Mouse (Mus musculus): ENCODE data around the gene Hnrnpc.

Gene Hnrnpc

DNA sequence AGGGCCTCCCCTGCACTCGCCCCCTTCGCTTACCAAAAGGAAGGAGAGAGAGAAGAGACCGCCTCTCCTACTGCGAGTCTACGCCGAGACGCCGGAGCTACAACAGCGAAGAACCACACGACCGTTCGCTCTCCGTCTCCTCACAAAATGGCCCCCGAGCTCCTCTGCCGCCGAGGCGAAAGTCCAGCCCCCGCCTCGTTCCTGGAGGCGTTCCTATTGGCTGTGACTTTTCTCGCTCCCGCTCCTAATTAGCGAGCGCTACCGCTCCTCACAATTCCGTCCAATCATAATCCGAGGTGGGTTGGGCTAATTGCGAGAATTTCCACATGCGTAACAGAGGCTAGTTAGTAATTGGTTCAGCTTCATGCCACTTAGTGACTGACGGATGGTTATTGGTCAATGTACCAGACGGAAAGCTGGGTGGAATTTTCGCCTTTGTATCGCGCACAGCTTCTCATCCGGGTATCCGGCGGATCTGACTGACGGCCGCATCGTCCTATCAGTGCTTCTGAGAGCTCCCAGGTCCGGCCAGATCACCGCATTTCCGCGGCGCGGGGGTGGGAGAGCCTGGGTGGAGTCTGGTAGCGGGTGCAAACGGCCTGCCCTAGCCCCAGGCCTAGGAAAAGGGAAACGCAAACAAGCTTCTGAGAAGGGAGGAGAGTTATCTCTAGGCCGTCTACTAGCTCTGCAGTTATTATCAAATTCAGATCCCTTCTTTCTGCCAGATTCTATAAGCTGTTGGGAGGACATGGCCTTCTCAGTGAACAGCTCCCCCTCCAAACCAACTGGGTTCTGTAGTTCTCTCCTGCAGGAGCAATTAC lies at the start of gene Hnrnpc:
Gene Hnrnpc (minus strand): TSS at position 173 of the 821 bp plus-strand sequence.
- peak; percentile 100 for DNase-seq (ENCODE audit: low read depth, low spot score)

DNA sequence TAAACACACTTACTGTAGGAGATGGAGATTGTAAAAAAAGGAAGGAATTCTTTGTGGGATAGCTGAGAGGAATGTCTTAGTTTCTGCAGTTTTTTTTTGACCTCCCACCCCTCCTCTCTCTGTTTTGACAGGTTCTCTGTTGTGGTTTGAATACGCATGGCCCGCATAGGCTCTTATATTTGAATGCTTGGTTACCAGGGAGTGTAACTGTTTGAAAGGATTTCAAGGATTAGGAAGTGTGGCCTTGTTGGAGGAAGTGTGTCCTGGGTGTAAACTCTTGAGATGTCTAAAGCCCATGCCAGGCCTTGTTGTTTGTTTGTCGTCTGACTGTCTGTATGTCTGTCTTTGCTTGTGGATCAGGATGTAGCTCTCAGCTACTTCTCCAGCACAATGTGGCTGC lies 48.8 kb upstream of the Hnrnpc start:
- DNase-seq (ENCODE audit: low read depth, low spot score): no peak

DNA sequence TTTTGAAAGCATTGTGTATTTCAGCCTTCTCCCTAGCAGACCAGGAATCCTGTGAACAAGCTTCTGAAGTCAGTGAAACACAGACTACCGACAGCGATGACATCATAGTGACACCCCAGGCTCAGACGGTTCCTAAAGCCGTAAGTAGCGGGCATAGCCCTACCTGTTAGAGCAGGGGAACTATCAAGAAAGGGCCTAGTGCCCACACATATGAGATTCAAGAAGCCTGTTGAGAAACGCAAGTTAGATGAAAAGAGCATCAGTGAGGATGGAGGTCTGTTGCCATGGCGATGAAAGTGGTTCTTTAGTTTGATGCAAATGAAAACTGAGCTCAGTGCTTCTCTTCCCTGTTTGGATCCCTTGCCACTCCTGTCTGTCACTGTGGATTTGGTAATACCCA lies 48.4 kb upstream of the Hnrnpc start:
- no peak for DNase-seq (ENCODE audit: low read depth, low spot score)

DNA sequence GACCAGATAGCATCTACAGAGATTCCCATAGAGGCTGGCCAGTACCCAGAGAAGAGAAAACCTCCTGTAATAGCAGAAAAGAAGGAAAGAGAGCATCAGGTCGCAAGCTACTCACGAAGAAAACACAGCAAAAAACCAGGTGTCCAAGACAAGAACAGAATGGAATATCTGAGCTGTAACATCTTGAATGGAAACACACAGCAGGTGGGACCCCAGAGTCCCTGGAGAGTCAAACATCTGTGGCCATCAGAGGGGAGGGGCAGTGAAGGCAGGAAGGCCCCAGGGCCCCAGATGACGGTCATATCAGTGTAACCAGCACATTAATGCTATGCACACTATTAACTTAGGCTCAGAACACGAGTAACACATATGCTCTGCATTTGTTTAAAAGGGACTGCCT lies 46.1 kb upstream of the Hnrnpc start:
- DNase-seq (ENCODE audit: low read depth, low spot score): no peak

DNA sequence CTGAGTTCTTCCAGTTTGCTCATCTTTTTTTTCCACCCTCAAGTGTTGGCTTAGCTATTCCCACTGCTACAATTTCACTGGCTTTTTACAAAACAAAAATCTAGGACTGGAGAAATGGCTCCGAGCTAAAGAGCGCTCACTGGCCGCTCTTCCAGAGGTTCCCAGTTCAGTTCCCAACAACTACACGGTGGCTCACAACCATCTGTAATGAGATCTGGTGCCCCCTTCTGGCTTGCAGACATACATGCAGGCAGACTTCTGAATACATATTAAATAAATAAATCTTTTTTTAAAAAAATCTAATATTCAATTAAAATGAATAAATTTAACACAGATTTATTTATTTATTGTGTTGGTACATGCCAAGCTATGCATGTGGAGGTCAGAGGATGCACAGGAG lies 42.7 kb upstream of the Hnrnpc start:
- no peak for DNase-seq (ENCODE audit: low read depth, low spot score)

DNA sequence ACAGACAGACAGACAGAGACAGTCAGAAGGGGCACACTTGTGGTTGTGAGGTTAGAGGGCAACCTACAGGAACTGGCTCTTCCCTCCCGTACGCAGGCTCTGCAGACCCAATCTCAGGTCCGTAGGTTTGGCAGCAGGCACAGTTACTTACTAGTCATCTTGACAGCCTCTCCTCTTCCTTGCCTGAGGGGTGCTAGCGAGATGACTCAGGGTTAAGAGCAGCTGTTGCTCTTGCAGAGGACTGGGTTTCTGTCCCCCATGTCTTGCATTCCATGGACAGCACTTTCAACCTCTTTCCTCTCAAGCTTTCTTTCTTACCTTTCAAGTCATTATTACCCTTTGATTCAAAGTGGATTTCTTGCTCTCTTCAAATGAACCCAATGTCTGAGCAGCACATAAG lies 40.3 kb upstream of the Hnrnpc start:
- DNase-seq (ENCODE audit: low read depth, low spot score): no peak

DNA sequence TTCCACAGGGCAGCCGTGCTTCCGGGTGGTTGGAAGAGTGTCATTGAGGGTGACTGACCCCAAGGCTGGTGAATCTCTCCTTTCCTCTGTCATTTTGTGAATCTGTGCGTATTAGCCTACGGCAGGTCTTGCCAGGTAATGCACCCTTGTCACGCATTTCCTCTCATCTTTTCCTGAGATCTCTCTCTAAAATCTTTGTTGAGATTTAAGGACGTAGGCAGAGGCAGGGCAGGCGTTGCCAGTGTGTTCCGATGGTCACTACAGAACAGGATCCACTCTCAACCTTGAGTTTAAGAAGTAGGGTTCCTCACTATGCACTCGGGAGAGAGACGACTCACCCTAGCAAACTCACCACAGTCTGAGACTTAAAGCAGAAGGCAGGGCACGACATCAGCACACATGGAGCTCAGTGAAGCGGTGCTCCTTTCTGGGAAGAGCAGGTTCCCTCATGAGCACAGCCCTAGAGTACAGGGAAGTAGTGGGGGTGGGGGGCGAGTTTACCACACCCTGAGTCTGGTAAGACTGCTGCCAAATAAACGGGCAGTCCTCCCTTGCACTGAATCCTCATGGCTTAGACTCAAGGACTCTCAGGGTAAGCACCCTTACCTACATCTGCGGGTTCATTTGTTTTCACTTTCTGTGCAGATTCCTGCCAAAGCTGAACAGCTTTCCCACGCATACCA lies 37.8 kb upstream of the Hnrnpc start:
- DNase-seq (ENCODE audit: low read depth, low spot score): no peak

DNA sequence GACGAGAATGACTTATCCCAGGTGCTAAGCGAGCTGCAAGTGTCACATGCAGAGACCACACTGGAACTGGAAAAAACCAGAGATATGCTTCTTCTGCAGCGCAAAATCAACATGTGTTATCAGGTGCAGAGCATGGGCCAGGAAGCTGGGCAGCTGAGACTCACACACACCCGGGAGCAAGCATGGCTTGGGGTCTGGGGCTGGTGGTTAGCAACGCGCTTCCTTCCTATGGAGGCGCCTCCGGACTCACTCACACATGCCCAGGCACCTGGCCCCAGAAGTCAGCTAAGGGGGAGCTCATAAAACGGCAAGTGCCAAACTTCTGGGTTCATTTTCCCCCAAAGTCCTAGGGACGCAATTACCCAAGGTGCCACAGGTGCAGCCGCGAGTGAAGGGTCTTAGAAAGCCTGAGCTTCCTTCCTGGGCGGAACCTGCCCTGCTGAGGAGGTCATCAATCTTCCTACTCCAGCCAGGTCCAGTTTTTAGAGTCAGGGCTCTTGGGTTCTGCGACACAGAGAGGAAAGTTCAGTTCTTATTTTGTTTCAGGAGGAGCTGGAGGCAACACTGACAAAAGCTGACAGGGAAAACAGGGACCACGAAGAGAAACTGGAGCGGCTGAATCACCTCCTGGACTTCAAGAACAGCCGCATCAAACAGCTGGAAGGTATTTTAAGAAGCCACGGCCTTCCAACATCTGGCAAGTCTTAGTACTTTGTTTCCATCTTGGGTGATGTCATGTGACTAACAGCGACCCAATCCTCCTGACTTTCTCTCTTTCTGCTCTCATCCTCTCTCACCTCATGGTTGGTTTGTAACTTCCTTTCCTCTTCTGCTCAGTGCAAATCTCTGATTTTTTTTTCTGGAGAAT lies 37.0 kb upstream of the Hnrnpc start:
- no peak for DNase-seq (ENCODE audit: low read depth, low spot score)

DNA sequence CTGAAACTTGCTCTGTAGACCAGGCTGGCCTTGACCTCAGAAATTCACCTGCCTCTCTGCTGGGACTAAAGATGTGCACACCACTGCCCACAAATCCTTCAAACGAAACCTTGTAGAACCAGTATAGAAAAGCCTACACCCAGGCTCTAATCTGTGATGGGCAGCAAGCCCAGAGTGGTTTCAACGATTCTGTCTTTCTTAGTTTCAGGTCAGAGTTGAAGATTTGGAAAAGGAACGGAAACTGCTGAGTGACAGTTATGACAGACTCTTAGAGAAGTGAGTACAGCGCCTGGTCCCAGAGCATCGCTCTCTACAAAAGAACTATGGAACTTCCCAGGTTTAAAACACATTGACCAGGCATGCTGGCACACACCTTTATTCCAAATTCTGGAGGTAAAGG lies 29.8 kb upstream of the Hnrnpc start:
- no peak for DNase-seq (ENCODE audit: low read depth, low spot score)

DNA sequence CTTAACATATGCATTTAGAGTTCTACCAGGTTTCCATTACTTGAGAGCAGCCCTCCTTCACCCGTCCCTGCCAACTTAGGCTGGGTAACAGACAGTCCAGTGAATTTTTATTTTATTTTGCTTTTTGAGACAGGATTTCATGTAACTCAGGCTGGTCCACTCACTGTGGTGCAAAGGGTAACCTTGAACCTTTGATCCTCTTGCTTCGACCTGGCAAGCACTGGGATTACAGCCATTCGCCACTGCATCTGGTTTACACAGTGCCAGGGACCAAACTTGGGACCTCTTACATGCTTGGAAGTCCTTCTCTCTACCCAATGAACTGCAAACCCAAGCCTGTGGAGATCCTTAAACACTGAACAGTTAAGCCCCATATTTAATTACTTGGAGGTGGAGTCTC lies 20.8 kb upstream of the Hnrnpc start:
- DNase-seq (ENCODE audit: low read depth, low spot score): no peak

DNA sequence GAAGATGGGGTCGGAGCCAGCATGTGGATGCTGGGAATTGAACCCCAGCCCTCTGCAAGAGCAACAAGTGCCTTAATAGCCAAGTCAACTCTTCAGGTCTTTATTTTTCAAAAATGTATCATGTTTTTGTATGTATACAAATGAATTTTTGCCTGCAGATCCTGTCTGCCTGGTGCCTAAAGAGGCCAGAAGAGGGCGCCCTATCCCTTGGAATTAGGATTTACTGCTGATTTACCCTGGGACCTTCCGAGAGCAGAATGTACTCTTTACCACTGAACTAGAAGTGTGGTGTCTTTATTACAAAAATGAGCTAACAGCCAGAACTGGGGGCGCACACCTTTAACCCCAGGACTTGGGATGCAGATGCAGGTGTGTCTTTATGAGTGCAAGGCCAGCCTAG lies 20.1 kb upstream of the Hnrnpc start:
- peak; percentile 28 for DNase-seq (ENCODE audit: low read depth, low spot score)

DNA sequence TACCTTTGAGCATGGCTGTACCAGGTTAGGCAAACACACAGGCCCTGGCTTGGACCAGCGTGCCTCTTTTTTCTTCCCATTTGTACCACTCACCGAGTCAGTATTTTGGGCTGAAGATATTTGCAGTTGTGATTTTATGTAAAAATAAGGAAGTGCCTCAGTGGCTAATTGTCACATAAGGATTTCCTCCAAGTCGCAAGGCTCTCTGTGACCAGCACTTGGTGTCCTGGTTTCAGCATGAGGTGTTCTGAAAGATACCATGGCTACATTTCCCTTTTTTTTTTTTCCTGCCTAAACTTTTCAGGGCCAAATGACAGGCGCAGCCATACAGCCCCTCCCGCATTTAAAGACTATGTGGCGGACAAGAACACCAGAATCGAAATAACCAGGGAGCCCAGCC lies 16.3 kb upstream of the Hnrnpc start:
- DNase-seq (ENCODE audit: low read depth, low spot score): no peak

DNA sequence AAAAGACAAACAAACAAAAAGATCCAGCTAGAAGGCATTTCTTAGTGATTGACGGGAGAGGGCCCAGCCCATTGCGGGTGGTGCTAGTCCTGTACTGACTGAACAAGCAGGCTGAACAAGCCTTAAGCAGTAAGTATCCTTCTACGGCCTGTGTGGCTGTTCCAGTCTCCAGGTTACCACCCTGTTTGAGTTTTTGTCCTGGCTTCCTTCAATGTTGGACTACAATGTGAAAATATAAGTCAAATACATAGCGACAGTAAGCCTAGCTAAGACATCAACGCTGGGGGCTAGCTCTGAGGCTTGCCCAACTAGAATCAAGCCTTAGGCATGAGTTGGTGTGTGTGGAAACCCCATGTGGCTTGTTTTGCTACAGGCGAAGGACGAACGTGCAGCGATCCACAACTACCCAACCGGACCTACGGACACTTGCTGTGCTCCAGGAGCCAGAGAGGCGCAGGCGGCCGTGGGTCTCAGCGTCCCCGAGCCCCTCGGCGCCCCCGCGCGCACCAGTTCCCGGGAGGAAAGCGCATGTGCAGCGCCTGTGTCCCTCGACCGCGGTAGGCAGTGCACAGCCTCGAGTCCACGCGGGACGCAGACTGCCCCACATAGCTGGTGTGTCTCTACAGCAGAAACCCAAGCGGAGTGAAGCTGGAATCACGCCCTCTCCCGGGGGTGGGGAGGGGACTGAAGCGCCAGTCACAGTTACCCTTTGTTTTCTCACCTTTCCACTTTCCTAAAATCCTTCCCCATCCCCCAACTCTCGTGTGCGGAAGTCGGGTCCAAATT lies 15.2 kb upstream of the Hnrnpc start:
- no peak for DNase-seq (ENCODE audit: low read depth, low spot score)

DNA sequence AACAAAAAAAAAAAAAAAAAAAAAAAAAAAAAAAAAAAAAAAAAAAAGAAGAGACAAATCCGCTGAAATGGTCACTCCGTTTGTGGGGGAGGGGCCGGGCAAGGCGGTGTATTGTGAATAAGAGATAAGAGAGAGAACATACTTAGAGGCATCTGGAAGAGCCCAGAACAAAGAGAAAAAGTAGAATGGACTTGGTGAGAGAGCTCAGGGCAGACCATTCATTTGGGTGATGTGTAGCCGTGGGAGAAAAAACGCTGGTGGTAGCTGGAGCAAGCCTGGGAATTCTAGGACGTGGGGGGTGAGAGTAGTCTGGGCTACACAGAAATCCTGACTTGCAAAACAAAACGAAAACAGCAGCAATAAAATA lies 14.6 kb upstream of the Hnrnpc start:
- DNase-seq (ENCODE audit: low read depth, low spot score): no peak

DNA sequence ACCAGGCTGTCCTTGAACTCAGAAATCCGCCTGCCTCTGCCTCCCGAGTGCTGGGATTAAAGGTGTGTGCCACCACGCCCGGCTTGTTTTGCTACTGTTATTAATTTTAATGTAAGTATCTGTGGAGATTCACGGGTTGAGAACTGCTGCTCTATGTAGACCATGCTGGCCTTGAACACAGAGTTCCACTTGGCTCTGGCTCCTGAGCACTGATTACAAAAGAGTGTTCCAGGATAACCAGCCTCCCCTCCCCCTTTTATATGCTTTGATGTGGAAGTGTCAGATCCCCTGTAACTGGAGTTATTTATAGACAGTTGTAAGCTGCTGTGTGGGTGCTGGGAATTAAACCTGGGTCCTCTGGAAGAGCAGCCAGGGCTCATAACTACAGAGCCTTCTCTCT lies 13.4 kb upstream of the Hnrnpc start:
- DNase-seq (ENCODE audit: low read depth, low spot score): no peak

DNA sequence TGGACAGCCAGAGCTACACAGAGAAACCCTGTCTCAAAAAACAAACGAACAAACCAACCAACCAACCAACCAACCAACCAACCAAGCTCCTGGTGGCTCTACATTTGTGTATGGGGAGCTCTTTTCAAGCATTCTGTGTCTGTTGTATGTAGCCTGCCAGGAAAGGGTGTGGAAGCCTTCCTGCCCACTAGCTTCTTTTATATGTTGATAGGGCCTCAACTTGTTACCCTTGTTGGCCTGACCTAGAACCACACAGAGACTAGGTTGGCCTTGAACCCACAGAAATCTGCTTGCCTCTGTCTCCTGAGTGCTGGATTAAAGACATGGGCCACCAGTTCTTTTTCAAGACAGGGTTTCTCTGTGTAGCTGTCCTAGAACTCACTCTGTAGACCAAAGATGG lies 10.3 kb upstream of the Hnrnpc start:
- no peak for DNase-seq (ENCODE audit: low read depth, low spot score)

DNA sequence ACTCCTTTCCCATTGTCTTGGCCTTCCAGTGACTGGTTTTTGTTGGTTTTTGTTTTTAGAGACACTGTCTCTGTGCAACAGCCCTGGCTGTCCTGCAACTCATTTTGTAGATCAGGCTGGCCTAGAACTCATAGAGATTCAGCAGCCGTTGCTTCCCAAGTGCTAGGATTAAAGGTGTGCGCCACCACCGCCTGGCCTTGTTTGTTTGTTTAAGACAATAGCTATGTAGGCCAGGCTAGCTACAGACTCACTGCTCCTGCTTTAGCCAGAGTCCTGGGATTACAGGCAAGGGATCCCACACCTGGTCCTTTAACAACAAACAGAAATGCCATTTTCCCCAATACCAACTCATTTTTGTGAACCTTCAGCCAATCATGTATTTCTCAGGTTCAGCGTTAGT lies 6.5 kb upstream of the Hnrnpc start, which contains the start of gene Rpgrip1:
Gene Rpgrip1 (plus strand): TSS at position 359 of the 400 bp plus-strand sequence.
- DNase-seq (ENCODE audit: low read depth, low spot score): no peak

DNA sequence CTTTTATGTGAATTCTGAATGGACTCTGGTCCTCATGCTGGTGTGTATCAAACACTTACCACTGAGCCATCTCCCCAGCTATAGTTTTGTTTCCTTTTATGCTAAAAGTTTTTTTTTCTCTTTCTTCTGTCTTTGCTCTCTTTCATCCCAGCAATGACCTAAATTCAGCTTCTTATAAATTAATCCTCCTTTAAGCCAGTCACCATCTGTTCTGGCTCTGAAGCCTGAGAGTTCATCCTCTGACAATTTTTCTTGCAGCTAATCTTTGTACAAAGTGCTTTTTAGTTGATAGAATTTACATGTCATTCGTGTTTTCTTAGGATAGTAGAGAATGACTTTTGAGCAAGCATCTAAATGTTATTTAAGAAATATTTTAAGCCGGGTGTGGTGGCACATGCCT lies 4.2 kb upstream of the Hnrnpc start:
- no peak for DNase-seq (ENCODE audit: low read depth, low spot score)

DNA sequence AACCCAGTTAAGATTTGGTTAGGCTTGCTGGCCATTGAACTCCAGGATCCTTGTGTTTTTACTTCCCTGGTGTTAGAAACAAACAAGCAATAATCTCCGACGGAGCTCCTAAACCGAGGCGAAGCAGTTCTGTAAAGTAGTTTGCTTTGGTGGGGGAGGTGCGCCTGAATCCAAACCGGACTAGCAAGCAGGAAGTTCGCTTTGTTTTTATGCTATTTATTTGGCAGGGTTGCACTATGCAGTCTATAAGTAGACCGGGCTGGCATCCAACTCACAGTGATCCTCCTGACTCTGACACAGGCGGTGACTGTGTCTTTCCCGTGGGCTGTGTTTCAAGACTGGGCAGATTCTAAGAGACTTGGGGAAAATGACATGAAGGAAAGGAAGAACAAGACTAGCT lies 2.9 kb upstream of the Hnrnpc start:
- DNase-seq (ENCODE audit: low read depth, low spot score): peak; percentile 14

DNA sequence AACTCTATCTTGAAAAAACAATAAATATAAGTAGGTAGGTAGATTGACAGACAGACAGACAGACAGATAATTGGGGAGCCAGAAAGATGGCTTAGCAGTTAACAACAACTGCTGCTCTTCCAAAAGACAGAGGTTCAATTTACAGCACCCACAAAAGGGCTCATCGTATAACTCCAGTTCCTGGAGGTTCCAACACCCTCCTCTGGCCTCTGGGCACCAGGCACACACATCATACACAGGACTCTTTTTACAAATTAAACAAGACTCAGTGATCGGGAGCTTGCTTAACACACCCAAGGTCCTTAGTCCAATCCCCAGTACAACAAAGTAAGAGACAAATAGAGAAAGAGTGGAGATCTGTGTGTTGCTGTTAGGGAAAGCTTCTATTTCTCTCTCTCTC lies 1.5 kb upstream of the Hnrnpc start:
- no peak for DNase-seq (ENCODE audit: low read depth, low spot score)

DNA sequence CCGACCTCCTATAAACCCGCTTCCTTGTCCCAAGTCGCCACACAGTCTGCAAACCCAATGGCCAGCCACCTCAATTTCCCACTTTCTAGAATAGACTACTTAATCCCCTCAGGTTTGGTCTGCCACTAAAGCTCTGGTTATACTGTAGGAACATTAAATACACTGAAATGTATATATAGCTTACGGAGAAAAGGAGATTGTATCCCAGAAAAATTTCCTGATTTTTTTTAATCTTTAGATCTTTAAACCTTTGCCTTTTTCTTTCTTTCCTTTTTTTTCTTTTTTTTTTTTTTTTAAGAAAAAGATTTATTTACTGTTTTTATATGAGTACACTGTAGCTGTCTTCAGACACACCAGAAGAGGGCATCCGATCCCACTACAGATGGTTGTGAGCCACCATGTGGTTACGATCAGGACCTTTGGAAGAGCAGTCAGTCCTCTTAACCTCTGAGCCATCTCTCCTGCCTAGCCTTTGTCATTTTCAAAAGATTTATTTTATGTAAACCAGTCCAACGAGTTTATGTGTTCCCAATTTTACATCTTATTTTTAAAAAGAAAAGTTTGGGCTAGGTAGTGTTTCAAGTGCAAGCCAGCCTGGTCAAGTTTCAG lies 953 bp upstream of the Hnrnpc start:
- no peak for DNase-seq (ENCODE audit: low read depth, low spot score)

Data from skeletal muscle tissue, adult 2 months (tissue).